Mouse (Mus musculus): ENCODE results near the gene Pou2af1.

Gene Pou2af1

DNA sequence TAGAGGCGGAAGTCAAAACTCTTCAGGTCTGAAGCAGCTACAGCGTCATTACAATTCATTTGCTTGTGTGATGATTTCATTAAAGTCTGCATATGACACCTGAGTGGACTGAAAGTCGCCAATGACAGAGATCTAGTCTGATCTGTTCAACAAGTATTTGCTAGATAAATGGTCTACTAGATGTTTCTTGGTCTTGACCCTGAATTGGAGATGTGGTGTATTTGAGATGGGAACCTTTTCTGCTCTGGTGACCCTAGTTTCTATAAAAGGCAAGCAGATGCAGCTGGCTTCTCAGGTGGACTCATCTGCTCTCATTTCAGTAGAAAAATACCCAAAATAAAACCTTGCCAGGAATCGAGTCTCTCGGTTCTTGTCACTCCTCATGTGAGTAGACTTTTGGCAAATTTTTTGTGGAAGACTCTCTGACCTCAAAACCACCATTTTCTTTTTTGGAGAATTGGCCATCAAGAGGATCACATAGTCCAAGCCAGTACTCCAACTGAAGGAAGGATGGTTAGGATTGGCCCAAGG is 12.2 kb downstream of the Pou2af1 start:
- no peak for DNase-seq (ENCODE audit: low read depth, low spot score)

DNA sequence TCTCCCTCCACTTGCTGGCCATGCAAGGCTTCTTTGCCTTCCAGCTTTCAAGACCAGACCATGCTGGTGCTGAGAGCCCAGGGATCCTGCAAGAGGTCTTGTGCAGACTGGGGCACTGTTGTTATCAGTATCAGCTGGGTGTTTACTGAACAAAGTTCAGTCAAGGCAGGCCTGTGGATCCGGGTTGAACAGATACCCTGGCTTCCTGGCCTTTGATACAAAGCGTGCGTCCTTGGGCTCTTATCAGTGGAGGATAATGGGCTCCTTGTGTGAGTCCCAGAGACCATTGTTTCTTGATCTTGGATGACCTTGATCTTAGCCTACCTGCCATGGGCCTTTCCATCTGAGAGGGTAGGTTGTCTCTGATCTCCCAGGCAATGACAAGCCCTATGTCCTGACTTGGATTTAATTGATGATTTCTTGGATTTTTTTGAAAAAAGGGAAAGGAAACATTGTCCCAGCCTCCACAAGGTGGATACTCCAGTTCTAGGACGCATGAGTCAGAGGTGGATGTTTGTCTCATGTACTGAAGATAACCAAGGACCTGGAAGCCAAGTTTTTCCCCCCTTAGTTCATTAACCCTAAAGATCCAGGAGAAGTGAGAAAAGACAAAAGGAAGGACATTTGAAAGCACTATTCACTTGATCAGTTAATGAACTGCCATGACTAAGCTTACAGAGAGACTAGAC is 17.3 kb downstream of the Pou2af1 start:
- DNase-seq (ENCODE audit: low read depth, low spot score) = no peak

DNA sequence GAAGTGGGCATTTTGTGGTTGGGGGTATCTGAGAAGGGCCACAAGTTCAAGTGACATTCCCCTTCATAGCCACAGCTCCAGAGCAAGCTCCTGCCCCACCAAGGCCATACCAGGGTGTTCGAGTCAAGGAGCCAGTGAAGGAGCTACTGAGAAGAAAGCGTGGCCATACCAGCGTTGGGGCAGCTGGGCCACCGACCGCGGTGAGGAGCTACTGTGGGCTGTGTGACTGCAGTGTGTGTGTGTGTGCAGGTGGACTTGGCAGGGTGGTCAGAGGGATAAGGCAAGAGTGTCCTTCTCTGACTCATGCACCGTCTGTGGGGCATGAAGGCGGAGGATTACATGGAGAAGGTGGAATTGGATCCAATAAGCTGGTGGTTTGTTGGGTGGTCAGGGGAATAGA is 18.7 kb downstream of the Pou2af1 start:
- no peak for DNase-seq (ENCODE audit: low read depth, low spot score)

DNA sequence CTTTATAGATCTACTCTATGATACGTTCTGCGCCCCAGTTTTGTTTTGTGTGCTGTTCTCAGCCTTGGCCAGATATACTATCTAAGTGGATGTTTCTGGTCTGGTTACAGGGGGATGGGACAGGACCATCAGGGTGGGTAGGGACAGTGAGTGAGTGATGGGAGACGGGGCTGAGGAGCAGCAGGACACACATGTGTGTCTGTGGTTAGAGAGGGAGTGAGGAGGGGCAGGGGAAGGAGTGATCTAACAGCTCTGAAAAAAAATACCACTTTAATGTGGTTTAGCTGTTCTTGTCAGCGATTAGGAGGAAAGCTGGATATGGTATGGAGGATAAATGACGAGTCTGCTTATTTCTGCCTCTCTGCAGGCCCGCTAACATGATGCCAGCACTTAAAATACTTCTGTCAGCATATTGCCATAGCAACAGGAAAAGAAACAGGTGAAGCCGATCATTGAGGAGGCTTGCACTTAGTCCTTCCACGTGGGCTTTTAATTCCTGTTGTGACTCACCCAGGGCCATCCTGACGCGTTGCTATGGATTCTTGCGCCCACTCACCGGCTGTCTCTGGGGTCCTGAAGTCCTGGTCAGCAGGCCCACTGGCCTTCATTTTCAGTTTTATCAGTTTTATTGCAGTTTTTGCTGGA is 25.4 kb downstream of the Pou2af1 start:
- DNase-seq (ENCODE audit: low read depth, low spot score) = peak; percentile 89

DNA sequence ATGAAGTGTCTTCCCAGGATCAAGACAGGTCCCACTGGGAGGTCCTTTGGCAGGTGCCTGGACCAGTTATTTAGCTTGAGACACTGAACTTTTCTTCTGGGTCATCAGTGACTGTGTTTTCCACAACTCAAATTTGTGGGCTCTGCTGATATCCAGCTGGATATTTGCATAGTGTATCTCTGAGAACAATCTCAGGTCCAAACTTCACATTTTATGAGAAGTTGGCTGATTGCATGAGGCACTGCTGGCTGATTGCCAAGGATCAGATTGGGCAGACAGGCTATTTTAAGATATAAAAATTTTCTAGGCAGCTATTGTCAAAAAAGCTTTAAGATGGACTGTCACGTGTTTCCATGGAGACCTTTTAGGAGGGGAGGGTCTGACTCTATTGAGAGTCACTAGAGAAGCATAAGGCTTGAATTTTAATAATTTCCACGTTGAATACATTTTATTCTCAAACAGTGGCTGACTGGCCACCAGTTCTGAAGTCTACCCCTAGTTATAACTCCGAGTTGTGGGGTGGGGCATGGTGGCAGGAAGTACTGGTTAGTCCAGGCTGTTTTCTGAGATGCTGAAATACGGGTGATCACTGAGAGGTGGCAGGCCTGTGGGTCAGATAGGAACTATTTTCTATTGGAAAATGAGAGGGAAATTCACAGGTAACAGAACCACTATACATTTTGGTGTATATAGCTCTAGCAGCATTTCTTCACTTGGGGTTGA is 43.4 kb downstream of the Pou2af1 start:
- no peak for DNase-seq (ENCODE audit: low read depth, low spot score)

DNA sequence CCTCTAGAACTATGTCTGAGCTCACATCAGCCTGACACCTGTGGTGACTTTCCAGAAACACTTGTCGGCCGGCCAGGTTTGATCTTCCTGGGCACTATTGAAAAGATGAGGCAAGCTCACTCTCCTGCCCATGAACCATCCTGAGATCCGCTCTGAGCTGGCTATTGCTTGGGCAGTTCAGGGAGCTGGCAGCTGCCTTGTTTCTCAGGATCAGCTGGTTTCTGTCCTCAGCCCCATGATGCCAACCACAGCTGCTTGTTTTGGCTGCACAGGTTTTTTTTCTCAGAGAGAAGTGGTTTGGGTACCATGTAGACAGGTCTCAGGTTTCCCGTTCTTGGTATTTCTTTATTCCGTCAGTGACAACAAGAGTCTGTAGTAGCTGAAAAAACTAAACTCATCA is 44.9 kb downstream of the Pou2af1 start:
- DNase-seq (ENCODE audit: low read depth, low spot score) = no peak

DNA sequence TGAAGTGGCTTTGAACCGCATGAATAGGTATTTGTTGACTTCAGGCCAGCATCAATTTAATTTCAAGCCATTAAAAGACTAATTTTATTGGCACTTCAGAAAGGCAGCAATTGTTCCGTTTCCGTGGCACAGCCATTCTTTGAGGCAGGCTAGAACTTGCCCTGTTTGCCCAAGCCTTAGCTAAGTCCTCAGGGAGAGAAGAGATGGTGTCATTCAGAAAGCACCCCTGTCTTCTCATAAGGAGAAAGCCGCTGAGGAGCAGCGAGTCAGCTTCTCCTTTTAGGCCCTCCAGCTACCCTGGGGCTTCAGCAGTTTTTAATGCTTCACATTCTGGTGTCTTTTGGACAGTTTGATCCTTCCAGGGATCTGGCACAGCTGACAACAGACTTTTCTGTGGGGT is 55.3 kb downstream of the Pou2af1 start:
- DNase-seq (ENCODE audit: low read depth, low spot score) = no peak

DNA sequence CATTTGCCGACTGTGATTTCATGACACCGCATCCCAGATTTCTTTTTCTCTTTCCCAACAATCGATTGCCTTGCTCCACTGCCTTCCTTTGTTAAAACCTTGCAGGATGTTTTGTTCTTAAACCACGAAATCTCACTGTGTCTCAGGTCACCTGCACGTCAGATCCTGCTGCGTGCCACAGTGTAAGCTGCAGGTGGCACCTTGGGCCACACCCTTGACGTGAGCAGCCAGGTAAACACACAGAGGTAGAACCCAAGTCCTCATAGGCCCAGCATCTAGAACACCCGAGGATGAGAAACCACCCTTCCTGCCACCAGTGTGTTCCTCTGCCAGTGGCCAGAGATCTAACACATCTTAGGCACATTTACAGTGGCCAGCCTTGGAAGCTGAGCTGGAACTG is 57.6 kb downstream of the Pou2af1 start:
- DNase-seq (ENCODE audit: low read depth, low spot score) = no peak

DNA sequence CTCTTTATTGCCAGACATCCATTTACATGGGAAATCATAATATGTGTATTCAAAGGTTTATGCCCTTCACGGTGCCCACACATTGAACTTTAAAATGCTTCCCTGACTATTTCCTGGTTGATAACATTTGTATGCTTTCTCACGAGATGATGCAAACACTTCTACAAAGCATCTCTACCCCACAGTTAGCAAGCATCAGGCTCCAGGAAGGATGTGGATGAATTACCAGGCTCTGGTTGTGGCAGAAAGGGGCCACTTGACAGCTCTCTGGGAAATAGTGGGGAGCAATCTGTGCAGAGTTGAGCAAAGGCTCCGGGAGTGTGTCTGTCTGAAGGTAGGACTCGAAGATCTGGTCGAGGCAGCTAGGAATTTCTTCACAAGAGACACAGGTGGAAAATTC is 58.6 kb downstream of the Pou2af1 start:
- DNase-seq (ENCODE audit: low read depth, low spot score) = no peak

DNA sequence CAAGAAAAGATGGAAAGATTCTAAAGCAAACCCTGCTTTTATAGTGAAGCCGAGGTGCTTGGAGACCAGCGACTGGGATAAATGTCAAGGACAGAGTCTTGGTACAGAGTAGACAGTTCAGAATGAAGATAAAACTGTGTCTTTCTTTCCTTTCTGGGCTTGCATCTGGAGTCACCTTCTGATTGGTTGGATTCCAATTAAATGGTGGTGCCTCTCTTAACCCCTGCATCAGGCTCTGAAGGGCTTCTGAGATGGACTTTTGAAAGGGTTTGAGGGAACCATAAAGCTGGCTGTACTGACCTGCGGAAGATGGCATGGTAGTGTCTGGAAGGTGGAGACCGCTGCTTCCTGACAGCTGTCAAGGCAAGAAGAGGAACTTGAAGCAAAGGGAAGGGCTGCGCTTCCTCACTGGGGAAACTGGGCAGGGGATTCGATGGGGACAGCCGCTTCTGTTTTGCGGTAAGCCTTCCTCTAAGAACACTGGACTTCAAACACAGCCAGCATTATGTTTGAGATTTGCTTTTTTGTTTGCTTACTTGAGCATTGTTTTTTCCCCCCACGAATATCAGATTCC is 60.2 kb downstream of the Pou2af1 start:
- no peak for DNase-seq (ENCODE audit: low read depth, low spot score)

DNA sequence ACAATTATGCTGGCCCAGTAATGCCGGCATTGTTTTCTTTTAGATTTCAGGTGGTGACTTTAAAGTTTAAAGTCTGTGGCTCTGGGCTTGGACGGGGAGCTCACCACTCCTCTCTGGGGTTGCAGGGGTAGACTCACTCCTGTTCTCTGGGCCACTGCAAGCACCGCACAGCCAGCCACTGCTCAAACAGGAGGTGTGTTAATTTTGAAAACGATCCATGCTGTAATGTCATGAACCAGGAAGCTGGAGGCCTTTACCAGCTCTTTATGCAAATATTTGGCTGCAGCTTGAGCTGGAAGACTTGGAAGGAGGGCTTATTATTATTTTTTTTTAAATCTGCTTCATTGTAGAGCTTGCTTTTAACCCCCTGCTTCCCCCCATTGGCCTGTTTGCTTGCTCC is 61.2 kb downstream of the Pou2af1 start:
- no peak for DNase-seq (ENCODE audit: low read depth, low spot score)

DNA sequence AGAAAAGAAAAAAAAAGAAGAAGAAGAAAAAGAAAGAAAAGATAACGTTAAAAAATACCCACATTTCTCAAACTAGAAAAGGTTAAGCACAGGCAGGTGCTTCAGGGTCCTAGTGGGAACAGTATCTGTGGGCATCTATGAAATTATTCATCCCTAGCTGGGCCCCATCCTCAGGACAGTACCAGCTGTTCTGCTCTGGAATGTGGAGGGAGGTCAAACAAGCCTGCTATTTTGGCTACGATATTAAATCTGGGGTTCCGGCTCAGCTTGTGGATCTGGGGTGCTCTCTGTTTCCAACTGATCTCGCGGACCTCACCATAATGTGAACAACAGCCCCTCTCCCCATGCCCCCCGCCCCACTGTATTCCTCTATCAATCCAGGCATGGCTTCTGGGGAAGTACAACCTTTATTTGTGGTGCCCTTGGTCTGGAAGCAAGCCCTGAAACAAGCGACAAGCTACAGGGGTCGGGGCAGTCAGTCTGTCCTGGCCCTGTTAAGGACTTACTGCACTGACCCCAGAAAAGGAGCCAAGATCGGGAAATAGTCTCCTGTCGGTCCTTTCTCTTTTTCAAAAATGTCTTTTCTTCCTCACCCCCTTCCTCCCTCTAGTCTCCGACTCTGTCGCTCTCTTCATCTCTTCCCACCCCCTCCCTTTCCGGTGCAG is 64.5 kb downstream of the Pou2af1 start:
- no peak for DNase-seq (ENCODE audit: low read depth, low spot score)

DNA sequence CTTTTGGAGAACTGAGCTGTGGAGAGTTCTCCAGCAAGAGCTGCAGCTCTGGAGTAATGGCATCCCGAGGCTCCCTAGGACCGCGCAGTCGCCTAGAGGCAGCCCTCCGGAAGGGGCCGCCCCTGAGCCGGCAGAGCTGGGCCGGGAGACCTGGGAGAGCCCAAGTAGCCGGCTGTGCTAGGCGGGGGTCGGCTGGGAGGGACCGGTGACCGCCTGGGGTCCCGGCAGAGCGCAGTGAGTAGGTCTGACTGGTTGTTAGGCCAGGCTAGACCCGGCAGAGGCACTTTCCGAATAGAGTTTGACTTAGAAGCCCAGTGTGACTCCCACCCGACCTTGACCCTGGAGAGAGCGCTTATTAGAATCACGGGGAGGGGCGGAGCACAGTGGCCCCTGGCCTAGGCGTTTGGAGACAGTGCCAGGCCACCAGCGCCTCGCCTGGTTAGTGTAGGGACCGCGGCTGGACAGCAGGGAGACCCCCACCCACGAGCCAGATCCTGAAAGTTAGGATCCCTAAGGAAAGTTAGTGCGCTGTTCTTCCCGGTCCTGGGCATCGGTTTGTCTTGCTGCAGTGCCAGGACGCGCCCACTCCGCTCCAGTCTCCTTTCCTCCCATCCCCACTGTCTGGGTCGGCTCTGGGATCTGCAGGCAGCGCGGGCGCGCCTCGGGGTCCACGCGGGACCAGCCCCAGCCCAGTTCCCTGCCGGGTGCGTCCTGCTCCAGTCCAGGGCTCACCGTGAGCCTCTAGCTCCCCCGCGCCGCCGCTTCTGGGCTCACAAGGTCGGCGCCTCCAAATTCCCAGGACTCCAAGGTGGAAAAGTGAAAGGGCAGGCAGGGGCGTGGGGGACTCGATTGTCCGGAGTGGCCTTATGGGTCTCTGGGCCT is 65.2 kb downstream of the Pou2af1 start, which contains the start of gene Colca2:
Colca2 (minus strand) TSS at position 70 of the 882 bp plus-strand sequence.
- DNase-seq (ENCODE audit: low read depth, low spot score) = peak; percentile 24

DNA sequence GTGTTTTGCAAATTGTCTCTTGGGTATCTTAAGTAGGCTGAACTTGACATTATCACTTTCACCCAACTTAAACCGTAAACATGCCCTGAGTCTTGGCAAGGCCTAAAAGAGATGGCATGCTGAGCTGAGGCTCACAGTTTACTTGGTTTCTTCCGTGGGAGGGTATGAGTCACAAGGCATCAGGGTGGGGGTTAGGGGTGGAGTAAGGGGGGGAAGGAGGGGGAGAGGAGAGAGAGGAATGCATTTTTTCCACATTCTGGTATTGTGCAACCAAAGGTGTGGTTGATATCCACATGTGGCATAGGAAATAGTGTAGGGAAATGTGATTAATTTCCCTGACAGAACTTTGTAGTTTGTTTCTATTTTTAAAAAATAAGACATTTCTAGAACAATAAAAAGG is 72.6 kb downstream of the Pou2af1 start:
- DNase-seq (ENCODE audit: low read depth, low spot score) = no peak
